Mouse (Mus musculus) embryonic facial prominence, embryonic 14.5 days (tissue): ENCODE measurements around the gene Pfdn6. TPM values are rescaled to one million over a fixed set of nuclear protein-coding genes. Genes with fewer than 3 reads are reported as not detected.

Experiments used
- ATAC-seq: fragments of 200-750 bp; cut with Nextera tagmentation; 2 replicates; pipeline ENCODE4 v1.8.0; 2017; ENCODE audit warnings: low read depth, moderate number of reproducible peaks, moderate TSS enrichment
- DNase-seq: peaks from one replicate; pipeline ENCODE4 v3.0.0-alpha.2; 2015; ENCODE audit warnings: low spot score
- H3K27ac ChIP-seq: fragments of 300-500 bp; sonication (generic); replicated peaks from 2 replicates; pipeline ENCODE4 v1.5.1; 2014; ENCODE audit warnings: low read depth, mild to moderate bottlenecking, low read length, moderate library complexity
- H3K27me3 ChIP-seq: fragments of 300-500 bp; sonication (generic); replicated peaks from 2 replicates; pipeline ENCODE4 v1.6.1; 2014; ENCODE audit warnings: low read length; ENCODE audit not compliant: control insufficient read depth, insufficient read depth
- H3K36me3 ChIP-seq: fragments of 300-500 bp; sonication (generic); 2 replicates; pipeline ENCODE4 v1.6.1; 2014; ENCODE audit warnings: low read length, mixed read lengths; ENCODE audit not compliant: control insufficient read depth, insufficient read depth
- H3K4me1 ChIP-seq: fragments of 300-500 bp; sonication (generic); 2 replicates; pipeline ENCODE4 v1.6.1; 2014; ENCODE audit warnings: antibody characterized with exemption, low read length; ENCODE audit not compliant: control insufficient read depth, insufficient read depth
- H3K4me2 ChIP-seq: fragments of 300-500 bp; sonication (generic); 2 replicates; pipeline ENCODE4 v1.6.1; 2014; ENCODE audit warnings: low read depth, mild to moderate bottlenecking, low read length, moderate library complexity, mixed read lengths
- H3K4me3 ChIP-seq: fragments of 300-500 bp; sonication (generic); 2 replicates; pipeline ENCODE4 v1.5.1; 2014; ENCODE audit warnings: low read depth, mild to moderate bottlenecking, low read length
- H3K9ac ChIP-seq: fragments of 300-500 bp; sonication (generic); 2 replicates; pipeline ENCODE4 v1.6.1; 2014; ENCODE audit warnings: low read depth, mild to moderate bottlenecking, low read length, moderate library complexity, mixed read lengths
- H3K9me3 ChIP-seq: fragments of 300-500 bp; sonication (generic); 2 replicates; pipeline ENCODE4 v1.6.1; 2016; ENCODE audit warnings: low read length; ENCODE audit not compliant: control insufficient read depth
- WGBS: fragments of 180-500 bp; shearing (Covaris S2); extraction: QIAGEN DNeasy Blood & Tissue Kit; methylation state at CpG from one replicate; pipeline ENCODE4 v1.1.7; 2014; 5-methylcytosine and 5-hydroxymethylcytosine counted together
- polyA plus RNA-seq: library from polyadenylated mRNA; unstranded; fragments of >200 nt; fragmentation: Nextera tagmentation; extraction: Ambion mirVana; gene quantifications from 2 replicates; pipeline ENCODE4 v1.2.1, GENCODE M21; 2014

Gene Pfdn6
- polyA plus RNA-seq, 1 experiment from 2014 or later = 124 TPM

- H3K4me3 ChIP-seq = peak overlapping the region; percentile 51
- ATAC-seq (peak; percentile 1; the same call in 1 of the 2 replicates), DNase-seq (peak; percentile 83)
- peak overlapping the region; percentile 76 for H3K27ac ChIP-seq
- H3K4me2 ChIP-seq = peak overlapping the region; percentile 70
- no peaks in the 10 kb centered on the region for H3K9me3 ChIP-seq
- H3K27me3 ChIP-seq = no peaks in the 10 kb centered on the region
- H3K9ac ChIP-seq = peak overlapping the region; percentile 66
- H3K4me1 ChIP-seq = peaks cover 10% of the 10 kb centered on the region
- WGBS = 2% methylated on average over 14 of the region's 20 CpGs
- peaks cover 46% of the 10 kb centered on the region for H3K36me3 ChIP-seq
These were observed 23.8 kb downstream of the Pfdn6 start for GRCm38 (mm10) chr17:33916294-33916693.

- Histone ChIP-seq H3K27ac (peak within 1 kb of the TSS; percentile 76), H3K4me2 (peak within 1 kb of the TSS; percentile 70), H3K4me1 (peaks cover 10% of the 10 kb centered on the region), H3K27me3 (no peaks in the 10 kb centered on the region), H3K4me3 (peak within 1 kb of the TSS; percentile 51), H3K36me3 (peaks cover 52% of the 10 kb centered on the region), H3K9me3 (no peaks in the 10 kb centered on the region), H3K9ac (peak within 1 kb of the TSS; percentile 66)
- under 1% methylated on average over 22 of the region's 34 CpGs for WGBS
- DNase-seq (peak; percentile 99), ATAC-seq (peak; percentile 93)
These were observed 24.4 kb downstream of the Pfdn6 start, which contains the start of the genes Tapbp and Zbtb22 for GRCm38 (mm10) chr17:33915671-33916250. Gene Tapbp (plus strand): TSS chr17:33915899. Gene Zbtb22 (plus strand): TSS chr17:33915904.

- Histone ChIP-seq H3K4me3 (peak overlapping the region; percentile 51), H3K9ac (no peak overlapping the region), H3K9me3 (no peaks in the 10 kb centered on the region), H3K27me3 (no peaks in the 10 kb centered on the region), H3K4me1 (peaks cover 15% of the 10 kb centered on the region), H3K4me2 (peak overlapping the region; percentile 70; the same call in 1 of the 2 replicates), H3K27ac (no peak overlapping the region), H3K36me3 (peaks cover 52% of the 10 kb centered on the region)
- DNase-seq (no peak), ATAC-seq (no peak)
- WGBS = 73% methylated on average over 13 of the region's 13 CpGs
These were observed 25.2 kb downstream of the Pfdn6 start for GRCm38 (mm10) chr17:33914969-33915391.

GRCm38 (mm10) chr17:33913905-33914304 lies 26.2 kb downstream of the Pfdn6 start:
- DNase-seq (no peak), ATAC-seq (no peak)
- no peaks in the 10 kb centered on the region for H3K27me3 ChIP-seq
- H3K4me3 ChIP-seq = no peak overlapping the region
- WGBS = 95% methylated on average over 8 of the region's 8 CpGs
- H3K36me3 ChIP-seq = peaks cover 52% of the 10 kb centered on the region
- H3K9me3 ChIP-seq = no peaks in the 10 kb centered on the region
- peaks cover 15% of the 10 kb centered on the region for H3K4me1 ChIP-seq
- H3K27ac ChIP-seq = no peak overlapping the region
- no peak overlapping the region for H3K4me2 ChIP-seq
- no peak overlapping the region for H3K9ac ChIP-seq

- Histone ChIP-seq H3K9me3 (no peaks in the 10 kb centered on the region), H3K27ac (no peak overlapping the region), H3K4me1 (peaks cover 16% of the 10 kb centered on the region), H3K36me3 (peaks cover 52% of the 10 kb centered on the region), H3K9ac (no peak overlapping the region), H3K27me3 (no peaks in the 10 kb centered on the region), H3K4me3 (no peak overlapping the region), H3K4me2 (no peak overlapping the region)
- ATAC-seq (no peak), DNase-seq (no peak)
- WGBS = 90% methylated on average over 10 of the region's 10 CpGs
These were observed 26.9 kb downstream of the Pfdn6 start for GRCm38 (mm10) chr17:33913264-33913663.

GRCm38 (mm10) chr17:33911813-33912414 lies 28.2 kb downstream of the Pfdn6 start:
- Histone ChIP-seq H3K9me3 (no peaks in the 10 kb centered on the region), H3K4me3 (no peak overlapping the region), H3K27me3 (no peaks in the 10 kb centered on the region), H3K4me1 (peaks cover 20% of the 10 kb centered on the region), H3K4me2 (no peak overlapping the region), H3K9ac (no peak overlapping the region), H3K27ac (no peak overlapping the region), H3K36me3 (peaks cover 42% of the 10 kb centered on the region)
- ATAC-seq (no peak), DNase-seq (no peak)
- 90% methylated on average over 28 of the region's 28 CpGs for WGBS

GRCm38 (mm10) chr17:33911052-33911812 lies 28.9 kb downstream of the Pfdn6 start:
- Histone ChIP-seq H3K27ac (no peak overlapping the region), H3K9ac (no peak overlapping the region), H3K4me3 (no peak overlapping the region), H3K4me2 (no peak overlapping the region), H3K4me1 (peaks cover 17% of the 10 kb centered on the region), H3K27me3 (no peaks in the 10 kb centered on the region), H3K9me3 (no peaks in the 10 kb centered on the region), H3K36me3 (peaks cover 42% of the 10 kb centered on the region)
- ATAC-seq (no peak), DNase-seq (no peak)
- WGBS = 91% methylated on average over 31 of the region's 31 CpGs

- peak overlapping the region; percentile 93 for H3K9ac ChIP-seq
- WGBS = 42% methylated on average over 11 of the region's 11 CpGs
- H3K4me1 ChIP-seq = peaks cover 17% of the 10 kb centered on the region
- H3K27me3 ChIP-seq = no peaks in the 10 kb centered on the region
- DNase-seq (no peak), ATAC-seq (no peak)
- H3K4me2 ChIP-seq = peak overlapping the region; percentile 97
- H3K36me3 ChIP-seq = peaks cover 42% of the 10 kb centered on the region
- H3K4me3 ChIP-seq = peak overlapping the region; percentile 95
- H3K27ac ChIP-seq = peak overlapping the region; percentile 92
- H3K9me3 ChIP-seq = no peaks in the 10 kb centered on the region
These were observed 29.6 kb downstream of the Pfdn6 start for GRCm38 (mm10) chr17:33910346-33911051.
